Mouse (Mus musculus): ENCODE measurements around the gene Tmem50a. TPM values are rescaled to one million over a fixed set of nuclear protein-coding genes. Genes with fewer than 3 reads are reported as not detected.

Gene Tmem50a
- 85.5 and 150 TPM in 2 replicates for total RNA-seq (2015; ENCODE audit: low replicate concordance)
- total RNA-seq (2017; ENCODE audit: low replicate concordance) = 70.6 and 90.5 TPM in 2 replicates

DNA sequence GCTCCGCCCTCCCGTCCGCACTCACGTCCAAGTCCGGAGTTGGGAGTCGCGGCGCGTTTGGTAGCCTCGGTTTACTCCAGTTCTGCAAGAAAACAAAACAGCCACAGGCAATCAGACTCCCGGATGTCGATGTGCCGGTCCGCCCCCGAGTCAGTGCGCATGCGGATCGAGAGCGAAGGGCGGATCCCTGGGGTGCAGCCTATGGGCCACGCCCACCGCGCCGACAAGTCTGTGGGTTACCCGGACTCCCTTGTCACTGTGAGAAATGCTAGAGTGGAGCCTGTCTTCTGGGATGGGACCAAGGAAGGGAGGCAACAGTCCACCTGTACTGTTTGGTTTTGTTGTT lies at the start of gene Tmem50a:
TSS of gene Tmem50a (minus strand) at position 161 of the 346 bp plus-strand sequence.
- ATAC-seq (replicated peaks; ENCODE audit: low FRiP score, poor library complexity, severe bottlenecking) = peak; percentile 89

DNA sequence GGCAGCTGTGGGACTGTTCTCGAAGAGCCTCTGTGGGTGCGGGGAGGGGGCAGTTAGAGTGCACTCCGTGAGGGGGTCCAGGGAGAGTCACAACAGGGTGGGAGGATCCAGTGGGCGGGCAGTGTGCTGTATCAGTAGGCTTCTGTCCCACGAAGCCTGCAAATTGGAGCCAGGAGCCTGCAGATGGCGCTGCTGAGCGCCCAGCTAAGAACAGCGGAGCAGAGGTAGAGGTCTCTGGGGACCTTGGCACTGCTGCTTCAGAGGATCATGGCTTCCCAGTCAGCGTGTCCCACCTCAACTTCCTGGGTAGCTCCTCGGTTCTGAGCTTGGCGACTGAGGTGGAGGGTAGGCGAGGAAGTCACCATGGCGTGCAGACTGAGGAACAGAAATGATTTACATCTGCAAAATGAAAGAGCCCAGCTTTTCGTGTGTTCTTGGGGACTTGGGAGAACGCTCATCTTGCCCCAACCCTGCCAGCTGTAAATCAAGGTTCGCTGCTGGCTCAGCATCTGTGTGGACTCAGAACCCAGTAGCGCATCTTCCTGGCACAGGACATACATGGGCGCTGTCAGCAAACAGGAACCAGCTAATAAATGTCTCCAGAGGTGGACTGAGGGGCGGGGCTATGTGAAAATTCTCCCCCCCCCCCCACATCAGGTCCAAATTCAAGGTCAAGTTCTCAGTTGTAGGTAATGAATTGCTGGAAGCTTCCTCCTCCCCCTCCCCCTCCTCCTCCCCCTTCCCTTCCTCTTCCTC lies 48.4 kb upstream of the Tmem50a start:
- ATAC-seq (replicated peaks; ENCODE audit: low FRiP score, poor library complexity, severe bottlenecking) = peak; percentile 93

DNA sequence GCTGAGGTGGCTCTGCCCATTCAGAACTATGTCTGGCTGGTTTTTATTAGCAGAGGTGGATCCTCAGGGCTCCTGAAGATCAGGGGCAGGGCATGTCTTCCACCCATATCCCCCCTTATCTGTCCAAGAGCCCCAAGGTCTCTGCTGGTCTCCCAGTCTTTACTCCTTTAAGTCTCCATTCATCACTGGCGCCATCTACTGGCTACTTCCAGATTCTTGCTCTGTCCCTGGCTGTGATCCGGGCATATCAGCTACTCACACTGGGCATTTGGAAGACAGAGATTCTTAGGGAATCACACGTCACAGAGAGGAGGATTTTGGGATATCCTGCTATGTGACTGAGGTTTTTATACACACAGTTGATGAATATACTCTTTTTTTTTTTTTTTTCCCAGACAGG lies 41.5 kb upstream of the Tmem50a start:
- ATAC-seq (replicated peaks; ENCODE audit: low FRiP score, poor library complexity, severe bottlenecking) = peak; percentile 78

DNA sequence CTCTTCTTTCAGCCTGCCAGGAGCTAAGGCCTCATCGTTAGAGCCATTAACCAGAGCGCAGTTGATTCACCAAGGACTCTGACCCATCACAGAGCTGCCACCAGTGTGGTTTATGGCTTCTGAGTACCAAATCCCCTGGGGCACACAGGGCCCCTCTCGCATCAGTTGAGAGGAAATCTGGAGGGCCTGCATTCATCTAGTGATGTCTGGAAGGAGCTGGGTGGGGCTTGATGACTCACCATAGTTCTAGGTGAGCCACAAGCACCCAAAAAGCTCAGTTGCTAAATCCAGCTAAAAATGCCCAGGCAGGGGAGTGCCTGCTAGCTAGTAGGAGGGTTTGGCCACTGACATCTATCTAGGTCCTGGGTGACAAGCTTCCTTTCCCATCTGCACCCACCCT lies 41.0 kb upstream of the Tmem50a start:
- ATAC-seq (replicated peaks; ENCODE audit: low FRiP score, poor library complexity, severe bottlenecking) = peak; percentile 29

DNA sequence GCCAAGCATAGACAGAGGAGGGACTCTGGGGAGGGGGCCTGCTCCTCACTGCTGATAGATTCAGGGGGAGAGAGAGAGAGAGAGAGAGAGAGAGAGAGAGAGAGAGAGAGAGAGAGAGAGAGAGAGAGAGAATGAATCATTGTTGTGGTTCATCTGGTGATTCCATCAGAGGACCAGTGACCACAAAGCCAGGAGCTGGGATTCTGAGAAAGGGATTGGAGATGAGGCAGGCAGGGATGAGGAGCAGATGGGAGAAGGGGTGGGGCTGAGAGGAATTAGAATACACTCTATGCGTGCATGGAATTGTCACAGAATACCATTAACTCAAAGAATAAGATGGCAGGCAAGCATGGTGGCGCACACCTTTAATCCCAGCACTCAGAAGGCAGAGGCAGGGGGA lies 40.4 kb upstream of the Tmem50a start:
- ATAC-seq (replicated peaks; ENCODE audit: low FRiP score, poor library complexity, severe bottlenecking) = no peak

DNA sequence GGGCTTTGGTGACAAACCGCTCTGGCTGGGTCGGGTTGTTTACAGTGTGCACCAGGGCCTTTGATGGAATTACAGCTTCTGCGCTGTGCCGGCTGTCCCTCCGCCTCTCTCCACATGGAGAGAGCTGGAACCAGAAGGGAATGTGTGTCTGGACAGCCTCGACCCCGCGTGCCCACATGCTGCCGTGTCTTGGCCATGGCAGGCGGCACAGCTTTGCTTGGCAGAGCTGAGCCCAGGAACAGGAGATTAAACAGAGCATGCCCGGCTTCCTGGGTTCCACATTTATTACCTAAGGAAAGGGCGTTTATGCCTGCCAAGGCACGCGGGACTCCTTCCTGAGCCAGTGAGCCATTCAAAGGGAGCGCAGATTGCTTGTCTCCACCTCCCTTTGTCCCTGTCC lies 39.6 kb upstream of the Tmem50a start:
- ATAC-seq (replicated peaks; ENCODE audit: low FRiP score, poor library complexity, severe bottlenecking) = no peak

DNA sequence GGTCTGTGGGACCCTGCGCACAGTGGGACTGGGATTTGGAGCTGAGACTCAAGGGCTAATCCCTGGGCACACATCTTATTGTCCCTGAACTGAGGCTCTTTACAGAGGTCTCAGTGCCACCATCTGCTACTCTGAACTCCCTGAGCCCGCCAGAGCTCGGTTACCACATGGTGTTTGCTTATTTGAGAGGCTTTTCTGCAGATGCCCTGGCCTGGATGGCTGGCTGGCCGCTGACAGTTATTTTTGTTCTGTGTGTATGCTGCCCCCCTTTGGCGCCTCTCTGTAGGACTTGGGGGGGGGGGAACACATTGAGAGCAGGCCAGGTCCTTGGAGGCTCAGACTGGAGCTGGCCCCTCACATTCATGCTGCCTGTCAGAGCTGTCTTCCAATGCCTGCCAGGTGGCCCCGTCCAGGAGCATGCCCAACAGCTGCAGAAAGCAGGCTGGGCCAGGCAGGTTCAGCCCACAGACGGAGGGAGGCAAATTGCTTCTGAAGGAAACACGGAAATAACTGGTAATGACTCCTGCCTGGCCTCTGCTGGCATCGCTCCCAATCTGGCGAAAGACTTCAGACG lies 35.8 kb upstream of the Tmem50a start:
- ATAC-seq (replicated peaks; ENCODE audit: low FRiP score, poor library complexity, severe bottlenecking) = no peak

DNA sequence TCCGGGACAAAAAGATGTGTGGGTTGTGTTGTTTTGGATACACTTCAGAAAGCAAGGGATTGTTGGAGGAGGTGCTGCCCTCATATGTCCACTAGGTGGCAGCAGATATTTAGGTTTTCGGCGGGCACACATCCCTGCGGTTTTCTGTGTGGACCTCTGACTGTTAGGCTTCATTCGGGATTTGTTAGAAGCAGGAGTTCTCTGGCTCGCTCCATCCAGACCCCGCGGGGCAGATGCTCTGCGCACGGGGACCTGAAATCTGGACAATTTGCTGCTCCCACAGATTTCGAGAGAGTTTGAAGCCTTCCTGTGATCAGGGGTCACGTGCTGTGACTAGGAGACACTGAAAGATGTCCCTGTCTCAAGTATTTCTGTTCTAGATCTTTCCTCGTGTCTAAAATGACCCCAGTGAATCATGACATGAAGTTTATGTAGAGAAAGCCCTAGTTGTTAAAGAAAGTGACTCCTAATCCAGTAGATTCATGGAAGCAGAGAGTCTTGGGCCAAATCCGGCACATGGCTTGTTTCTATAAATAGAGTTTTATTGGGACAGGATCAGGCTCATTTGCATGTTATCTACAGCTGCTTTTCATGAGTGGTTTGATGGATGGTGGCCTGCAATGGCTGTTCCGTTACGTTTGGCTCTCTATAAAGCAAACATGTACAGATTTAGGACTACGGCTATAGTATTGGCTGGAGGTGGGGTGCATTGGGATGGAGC lies 31.4 kb upstream of the Tmem50a start:
- peak; percentile 89 for ATAC-seq (replicated peaks; ENCODE audit: low FRiP score, poor library complexity, severe bottlenecking)

DNA sequence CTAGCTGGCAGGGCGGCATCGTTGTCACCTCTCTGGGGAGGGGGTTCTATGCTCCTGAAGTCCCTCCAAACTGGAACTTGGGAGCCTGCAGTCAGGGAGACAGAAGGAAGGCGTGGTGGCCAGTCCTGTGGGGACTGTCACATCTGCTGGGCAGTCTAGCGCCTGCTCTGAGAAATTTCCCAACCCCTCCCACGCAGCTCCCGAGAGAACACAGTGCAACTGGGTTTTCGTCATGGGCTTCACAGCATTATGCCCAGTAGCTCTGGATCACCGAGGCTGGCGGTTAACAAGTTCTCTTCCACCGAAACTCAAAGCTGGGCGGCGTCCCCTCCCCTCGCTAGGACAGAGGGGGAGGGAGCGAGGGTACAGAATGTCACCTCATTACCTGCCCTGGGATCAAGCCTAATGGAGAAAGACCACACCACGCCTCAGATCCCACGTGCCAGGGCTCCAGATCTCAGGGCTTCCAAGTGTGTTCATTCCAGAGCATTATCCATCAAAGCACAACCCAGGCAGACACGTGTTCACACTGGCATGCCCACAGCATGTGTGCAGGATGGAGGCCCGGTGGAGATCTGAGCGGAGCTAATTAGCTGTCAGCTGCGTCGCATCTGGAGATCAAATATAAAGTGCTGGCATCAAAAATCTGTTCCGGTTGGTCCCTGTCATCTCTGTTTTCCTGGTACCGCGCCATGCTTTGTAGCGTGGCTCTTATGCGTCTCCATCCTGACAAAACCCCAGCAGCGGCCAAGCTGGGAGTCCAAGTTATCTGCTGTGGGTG lies 29.1 kb upstream of the Tmem50a start:
- ATAC-seq (replicated peaks; ENCODE audit: low FRiP score, poor library complexity, severe bottlenecking) = no peak

DNA sequence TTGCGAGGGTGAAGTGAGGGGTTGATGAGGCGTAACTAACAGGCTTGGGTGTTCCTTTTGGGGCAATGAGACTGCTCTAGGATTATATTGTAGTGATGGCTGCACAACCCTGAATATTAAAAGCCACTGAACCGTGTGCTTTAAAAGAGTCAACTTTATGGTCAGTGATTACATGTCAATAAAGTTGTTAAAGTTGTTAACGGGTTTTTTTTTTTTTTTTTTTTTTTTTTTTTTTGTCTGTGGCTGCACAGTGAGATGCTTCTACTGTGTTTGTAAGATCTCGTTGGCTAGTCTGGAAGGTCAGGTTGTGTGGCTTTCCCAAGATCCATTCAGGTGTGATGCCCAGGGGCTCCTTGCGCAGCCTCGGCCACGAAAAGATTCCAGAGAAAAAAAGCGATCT lies 25.1 kb upstream of the Tmem50a start:
- ATAC-seq (replicated peaks; ENCODE audit: low FRiP score, poor library complexity, severe bottlenecking) = no peak

DNA sequence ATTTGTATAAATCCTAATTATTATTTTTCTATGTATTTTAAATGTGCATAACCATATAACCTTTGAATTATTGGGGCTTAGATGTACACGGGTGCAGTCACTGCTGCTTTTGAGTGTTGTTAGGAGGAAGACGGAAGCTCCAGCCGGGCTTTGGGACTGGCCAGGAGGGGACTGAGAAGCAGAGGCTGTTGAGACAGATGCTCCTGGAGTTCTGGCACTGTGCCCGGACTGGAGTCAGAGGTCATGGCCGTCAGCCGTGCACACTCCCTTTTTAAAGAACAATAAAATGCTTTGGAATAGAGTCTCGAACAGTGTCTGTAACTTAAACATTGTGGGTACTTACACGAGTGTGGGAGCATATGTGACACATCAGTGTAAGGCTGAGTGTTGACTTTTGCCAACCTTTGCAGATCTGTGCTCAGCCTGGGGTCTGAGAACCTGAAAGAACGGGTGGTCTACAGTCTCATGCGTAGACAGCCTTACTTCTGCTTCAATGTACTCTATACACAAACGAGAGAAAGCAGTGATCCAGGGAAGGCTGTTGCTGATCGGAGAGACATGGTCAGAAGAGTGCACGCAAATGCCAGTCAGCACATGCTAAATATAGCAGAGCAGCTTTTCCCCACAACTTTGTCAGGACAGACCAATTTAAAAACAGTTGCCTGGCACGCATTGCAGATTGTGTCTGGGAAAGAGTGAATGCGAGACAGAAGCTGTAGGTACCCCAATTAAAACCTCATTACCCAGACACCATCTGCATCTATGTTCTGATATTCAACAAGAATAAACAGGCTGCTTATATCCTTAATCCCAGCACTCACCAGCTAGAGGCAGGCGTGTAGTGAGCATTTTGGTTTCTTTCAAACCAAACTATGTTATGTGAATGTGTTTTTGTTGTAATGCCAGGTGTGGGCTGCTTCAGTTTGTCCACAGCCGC lies 22.7 kb upstream of the Tmem50a start:
- ATAC-seq (replicated peaks; ENCODE audit: low FRiP score, poor library complexity, severe bottlenecking) = no peak

DNA sequence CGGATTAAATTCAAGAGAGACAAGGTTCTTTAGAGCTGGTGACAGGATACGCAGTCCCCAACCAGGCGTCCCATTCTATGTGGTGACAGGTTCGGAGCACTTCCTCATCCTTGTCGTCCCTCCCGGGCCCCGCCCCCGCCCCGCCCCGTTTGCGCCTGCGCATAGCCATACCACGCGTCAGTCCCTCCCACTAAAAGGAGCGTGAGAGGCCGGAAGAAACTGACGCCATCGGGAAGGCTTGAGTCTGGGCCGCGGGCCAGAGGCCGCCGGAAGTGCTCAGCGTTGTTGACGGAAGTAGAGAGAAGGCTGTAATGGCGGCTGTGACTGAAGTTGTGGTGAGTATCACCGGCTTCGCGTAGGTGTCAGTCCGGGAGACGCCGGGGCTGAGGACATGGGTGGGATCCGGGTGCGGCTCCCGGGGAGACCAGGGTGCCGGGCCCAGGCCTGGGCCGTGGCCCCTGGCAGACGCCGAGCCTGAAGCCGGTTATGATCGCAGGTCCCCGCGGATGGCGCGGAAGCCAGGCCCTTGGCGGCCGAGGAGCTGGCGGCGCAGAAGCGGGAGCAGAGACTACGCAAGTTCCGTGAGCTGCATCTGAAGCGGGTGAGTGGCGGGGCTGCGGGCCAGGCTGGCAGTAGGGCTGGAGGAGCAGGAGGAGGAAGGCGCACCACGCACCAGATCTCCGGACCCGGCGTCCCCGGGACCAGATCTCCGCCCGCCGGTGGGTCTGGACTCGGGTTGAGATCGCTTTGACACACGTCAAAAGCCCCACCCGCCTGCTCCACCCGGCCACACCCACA lies 16.1 kb upstream of the Tmem50a start, which contains the start of gene Syf2:
TSS of gene Syf2 (plus strand) at position 215 of the 798 bp plus-strand sequence.
- ATAC-seq (replicated peaks; ENCODE audit: low FRiP score, poor library complexity, severe bottlenecking) = peak; percentile 89

DNA sequence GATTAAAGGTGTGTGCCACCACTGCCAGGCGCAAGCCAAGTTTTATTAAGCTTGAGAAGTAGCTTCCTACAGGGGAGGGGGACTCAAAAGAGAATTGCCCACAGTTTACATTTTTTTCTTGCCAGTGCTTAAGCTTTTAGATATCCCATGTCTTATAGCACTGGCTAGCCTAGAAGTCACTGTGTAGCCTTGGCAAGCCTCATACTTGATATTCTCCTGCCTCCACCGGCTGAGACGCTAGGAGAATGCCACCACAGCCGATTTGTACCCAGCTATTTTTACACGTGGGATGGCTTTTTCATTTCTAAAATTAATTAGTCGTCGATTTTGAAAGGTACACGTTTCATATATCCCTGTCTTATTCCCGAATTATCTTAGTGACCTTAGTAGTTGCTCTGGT lies 15.4 kb upstream of the Tmem50a start:
- ATAC-seq (replicated peaks; ENCODE audit: low FRiP score, poor library complexity, severe bottlenecking) = peak; percentile 25; the same call in 1 of the 2 replicates

DNA sequence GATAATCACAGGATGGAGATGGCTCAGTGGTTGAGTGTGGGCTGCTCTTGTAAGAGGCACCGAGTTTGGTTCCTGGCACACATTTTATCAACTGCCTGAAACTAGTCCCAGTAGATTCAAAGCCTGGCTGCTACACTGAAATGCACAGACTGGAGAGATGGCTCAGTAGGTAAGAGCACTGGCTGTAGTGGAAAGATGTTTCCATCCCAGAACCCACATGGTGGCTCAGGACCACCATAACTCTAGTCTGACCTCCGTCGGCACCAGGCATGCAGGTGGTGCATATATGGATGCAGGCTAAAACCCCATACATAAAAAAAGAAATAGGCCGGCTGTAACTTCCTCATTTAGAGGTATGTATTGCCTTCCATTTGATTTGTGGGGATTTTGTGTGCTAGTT lies 14.7 kb upstream of the Tmem50a start:
- no peak for ATAC-seq (replicated peaks; ENCODE audit: low FRiP score, poor library complexity, severe bottlenecking)

DNA sequence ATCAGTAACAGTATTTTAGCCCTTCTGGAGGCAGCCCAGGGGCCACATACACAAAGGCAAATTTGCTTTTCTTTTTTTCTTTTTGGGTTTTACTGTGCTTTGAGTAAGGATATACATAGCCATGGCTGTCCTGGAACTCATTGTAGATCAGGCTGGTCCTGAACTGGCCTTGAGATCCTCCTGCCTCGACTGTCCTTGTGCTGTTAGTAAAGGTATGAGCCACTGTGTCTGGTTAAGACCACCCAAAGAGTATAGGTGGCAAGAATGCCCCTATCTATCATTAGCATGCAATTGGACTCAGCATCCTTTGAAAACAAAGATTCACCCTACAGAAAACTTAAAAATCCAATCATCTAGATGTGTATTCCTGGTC lies 13.6 kb upstream of the Tmem50a start:
- no peak for ATAC-seq (replicated peaks; ENCODE audit: low FRiP score, poor library complexity, severe bottlenecking)

DNA sequence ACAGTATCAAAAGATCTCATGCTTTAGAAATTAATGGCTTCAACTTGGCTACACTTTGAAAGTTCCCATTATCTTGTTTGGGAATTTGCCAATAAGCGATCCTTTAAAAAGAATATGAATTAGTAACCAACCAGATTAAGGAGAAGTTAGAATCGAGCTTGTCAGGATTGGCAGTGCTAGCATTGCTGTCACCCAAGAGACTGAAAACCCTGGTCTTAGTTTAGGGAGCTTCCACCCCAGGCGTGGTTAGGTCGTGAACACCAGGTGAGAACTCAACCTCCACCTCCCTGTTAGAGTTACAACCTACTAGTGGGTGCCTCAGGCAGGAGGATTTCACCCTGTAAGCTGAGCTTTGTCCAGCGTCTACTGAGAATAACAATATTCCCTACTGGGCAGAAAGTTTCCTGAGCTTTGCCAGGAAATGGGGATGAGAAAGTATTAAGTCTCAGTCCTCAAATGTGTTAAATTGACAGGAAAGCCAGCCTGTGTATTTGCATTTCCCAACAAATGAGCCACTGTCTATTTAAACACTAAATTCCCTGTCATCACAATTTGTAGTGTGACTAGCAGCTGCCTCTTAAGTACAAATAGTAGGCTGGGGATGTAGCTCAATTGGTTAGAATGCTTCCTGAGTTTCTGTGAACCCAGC lies 13.1 kb upstream of the Tmem50a start:
- no peak for ATAC-seq (replicated peaks; ENCODE audit: low FRiP score, poor library complexity, severe bottlenecking)

DNA sequence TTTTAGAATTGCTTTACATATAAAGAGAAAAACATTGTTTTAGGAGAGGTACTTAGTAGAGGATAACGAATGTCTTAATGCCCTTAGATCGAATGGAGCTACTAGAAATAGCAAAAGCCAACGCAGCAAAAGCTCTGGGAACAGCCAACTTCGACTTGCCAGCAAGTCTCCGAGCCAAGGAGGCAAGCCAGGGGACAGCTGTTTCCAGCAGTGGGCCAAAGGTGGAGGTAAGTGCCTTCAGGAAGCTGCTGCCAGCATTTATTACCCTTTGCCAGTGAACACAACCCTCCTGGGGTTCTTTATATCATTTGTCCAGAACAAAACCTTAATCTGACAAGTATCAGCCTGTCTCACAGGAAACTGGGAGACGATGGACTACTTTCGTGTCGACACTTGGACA lies 10.4 kb upstream of the Tmem50a start:
- ATAC-seq (replicated peaks; ENCODE audit: low FRiP score, poor library complexity, severe bottlenecking) = no peak
